Mouse (Mus musculus): ENCODE data around the gene Os9. TPM values are rescaled to one million over a fixed set of nuclear protein-coding genes. Genes with fewer than 3 reads are reported as not detected.
A peak's percentile ranks its signal among the peaks of the same experiment; 100 is the strongest.
"Not testable (repeated sequence)": the region's sequence is repeated elsewhere in the genome, so short reads cannot be mapped to it uniquely, and the experiment has no call there.

The Os9 gene
- polyA plus RNA-seq, 1 experiment from 2014 or later = 123 TPM

DNA sequence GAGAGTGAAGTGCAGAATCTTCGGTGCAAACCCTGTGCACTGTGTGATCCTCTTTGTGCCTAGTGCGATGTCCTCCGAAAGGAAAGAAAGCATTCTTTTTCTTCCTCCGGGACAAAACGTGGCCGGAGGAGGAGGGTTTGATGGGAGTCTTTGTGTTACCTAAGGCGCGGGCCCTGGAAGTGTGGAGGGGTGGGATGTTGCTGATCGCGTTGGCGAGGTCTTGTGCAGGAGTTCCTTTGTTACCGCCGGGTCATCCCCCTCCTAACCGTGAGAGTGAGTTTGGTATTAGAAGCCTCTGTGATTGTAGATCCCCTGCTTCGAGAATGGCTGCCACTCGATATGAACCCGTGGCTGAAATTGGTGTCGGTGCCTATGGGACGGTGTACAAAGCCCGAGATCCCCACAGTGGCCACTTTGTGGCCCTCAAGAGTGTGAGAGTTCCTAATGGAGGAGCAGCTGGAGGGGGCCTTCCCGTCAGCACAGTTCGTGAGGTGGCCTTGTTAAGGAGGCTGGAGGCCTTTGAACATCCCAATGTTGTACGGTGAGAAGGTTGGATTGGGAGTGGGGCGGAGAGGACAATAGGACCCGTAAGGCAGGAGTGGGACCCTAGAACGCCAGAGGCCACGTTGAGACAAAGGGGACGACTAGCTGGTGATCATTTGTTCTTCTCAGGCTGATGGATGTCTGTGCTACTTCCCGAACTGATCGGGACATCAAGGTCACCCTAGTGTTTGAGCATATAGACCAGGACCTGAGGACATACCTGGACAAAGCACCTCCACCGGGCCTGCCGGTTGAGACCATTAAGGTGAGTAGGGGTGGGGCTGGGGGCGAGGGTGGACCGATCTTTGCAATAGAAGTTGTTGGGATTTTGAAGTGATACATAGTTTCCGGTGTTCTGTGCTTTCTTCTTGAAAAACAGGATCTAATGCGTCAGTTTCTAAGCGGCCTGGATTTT, 56.7 kb downstream of the Os9 start:
- Histone ChIP-seq H3K27me3 (replicated peaks) (no peaks in the 10 kb centered on the region), H3K36me3 (peaks cover 40% of the 10 kb centered on the region), H3K27ac (peak overlapping the region; percentile 57; the same call in 1 of the 2 replicates), H3K4me1 (peaks cover 42% of the 10 kb centered on the region), H3K9ac (peak overlapping the region; percentile 93), H3K4me2 (replicated peaks) (peak overlapping the region; percentile 90), H3K4me3 (peak overlapping the region; percentile 81), H3K9me3 (no peaks in the 10 kb centered on the region)
- WGBS = 13% methylated on average over 37 of the region's 37 CpGs
- no peak; the same call in 1 of the 2 replicates for ATAC-seq (ENCODE audit: low FRiP score, low read depth)

DNA sequence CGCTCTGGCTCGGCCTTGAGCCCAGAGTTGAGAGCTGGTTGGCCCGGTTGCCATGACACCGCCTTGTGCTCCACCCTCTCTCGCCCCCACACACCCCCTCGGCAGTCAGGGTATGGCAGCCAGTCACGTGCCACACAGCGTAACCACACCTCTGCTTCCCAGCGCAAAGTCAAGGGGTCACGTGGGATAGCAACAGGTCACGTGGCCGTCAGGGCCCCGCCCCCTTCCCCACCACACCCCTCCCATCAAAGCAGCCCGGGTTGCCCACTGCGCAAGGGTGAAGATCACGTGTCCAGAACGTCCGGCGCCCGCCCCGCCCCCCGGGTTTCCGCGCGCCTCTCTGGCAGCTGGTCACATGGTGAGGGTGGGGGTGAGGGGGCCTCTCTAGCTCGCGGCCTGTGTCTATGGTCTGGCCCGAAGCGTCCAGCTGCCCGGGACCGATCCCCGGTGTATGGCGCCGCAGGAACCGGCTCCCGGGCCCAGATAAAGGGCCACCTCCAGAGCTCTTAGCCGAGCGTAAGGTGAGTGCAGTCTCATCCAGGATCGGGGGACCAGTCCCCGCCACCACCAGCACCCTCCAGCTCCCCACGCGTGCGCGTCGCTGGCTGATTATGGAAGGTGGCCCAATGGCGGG, 57.6 kb downstream of the Os9 start, which contains the start of gene Cdk4:
Gene Cdk4 (plus strand): TSS at position 296 of the 634 bp plus-strand sequence.
- Histone ChIP-seq H3K9me3 (no peaks in the 10 kb centered on the region), H3K4me2 (replicated peaks) (peak within 1 kb of the TSS; percentile 90), H3K27ac (peak within 1 kb of the TSS; percentile 57; the same call in 1 of the 2 replicates), H3K4me3 (peak within 1 kb of the TSS; percentile 81), H3K27me3 (replicated peaks) (no peaks in the 10 kb centered on the region), H3K9ac (peak within 1 kb of the TSS; percentile 93), H3K36me3 (peaks cover 38% of the 10 kb centered on the region), H3K4me1 (peaks cover 40% of the 10 kb centered on the region)
- peak; percentile 91 for ATAC-seq (ENCODE audit: low FRiP score, low read depth)
- under 1% methylated on average over 45 of the region's 46 CpGs for WGBS

DNA sequence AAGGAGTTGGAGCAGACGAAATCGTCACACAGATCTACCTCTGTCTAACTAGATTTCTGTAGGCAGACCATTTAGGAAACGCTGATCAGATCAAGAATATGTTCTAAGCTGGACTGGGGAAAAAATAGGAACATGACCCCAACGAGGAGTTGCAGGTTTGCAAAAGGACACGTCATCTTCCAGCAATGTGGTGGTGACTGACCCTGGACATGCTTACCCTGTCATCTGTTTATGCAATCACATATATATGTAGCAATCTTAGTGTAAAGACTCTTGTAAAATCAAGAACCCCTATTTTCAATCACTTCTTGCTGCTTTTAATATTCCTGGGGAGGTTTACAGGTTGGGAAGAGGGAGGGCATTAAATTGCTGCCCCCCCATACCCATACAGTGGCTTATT, 58.4 kb downstream of the Os9 start:
- WGBS = 81% methylated on average over 5 of the region's 5 CpGs
- ATAC-seq (ENCODE audit: low FRiP score, low read depth) = no peak
- Histone ChIP-seq H3K4me2 (replicated peaks) (peak overlapping the region; percentile 90; the same call in 1 of the 2 replicates), H3K4me1 (peaks cover 42% of the 10 kb centered on the region), H3K36me3 (peaks cover 31% of the 10 kb centered on the region), H3K27me3 (replicated peaks) (no peaks in the 10 kb centered on the region), H3K27ac (no peak overlapping the region), H3K9ac (no peak overlapping the region), H3K9me3 (no peaks in the 10 kb centered on the region), H3K4me3 (no peak overlapping the region)

DNA sequence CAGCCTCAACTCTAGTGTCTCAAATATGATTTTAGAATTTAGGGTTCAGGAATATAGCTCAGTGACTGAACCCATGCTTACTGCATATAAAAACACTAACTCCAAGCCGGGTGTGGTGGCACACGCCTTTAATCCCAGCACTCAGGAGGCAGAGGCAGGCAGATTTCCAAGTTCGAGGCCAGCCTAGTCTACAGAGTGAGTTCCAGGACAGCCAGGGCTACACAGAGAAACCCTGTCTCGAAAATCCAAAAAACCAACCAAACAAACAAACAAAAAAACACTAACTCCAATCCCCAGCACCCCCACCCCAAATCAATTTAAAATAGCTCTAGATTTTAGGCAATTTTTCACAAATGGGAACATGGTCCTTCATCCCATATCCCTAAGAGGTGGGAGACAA, 58.8 kb downstream of the Os9 start:
- WGBS = 92% methylated on average over 4 of the region's 4 CpGs
- not testable (repeated sequence) for H3K4me3 ChIP-seq; H3K27me3 ChIP-seq (replicated peaks); H3K9me3 ChIP-seq; H3K9ac ChIP-seq; H3K27ac ChIP-seq; ATAC-seq (ENCODE audit: low FRiP score, low read depth); H3K4me2 ChIP-seq (replicated peaks)
- H3K36me3 ChIP-seq = peaks cover 31% of the 10 kb centered on the region
- H3K4me1 ChIP-seq = peaks cover 43% of the 10 kb centered on the region

DNA sequence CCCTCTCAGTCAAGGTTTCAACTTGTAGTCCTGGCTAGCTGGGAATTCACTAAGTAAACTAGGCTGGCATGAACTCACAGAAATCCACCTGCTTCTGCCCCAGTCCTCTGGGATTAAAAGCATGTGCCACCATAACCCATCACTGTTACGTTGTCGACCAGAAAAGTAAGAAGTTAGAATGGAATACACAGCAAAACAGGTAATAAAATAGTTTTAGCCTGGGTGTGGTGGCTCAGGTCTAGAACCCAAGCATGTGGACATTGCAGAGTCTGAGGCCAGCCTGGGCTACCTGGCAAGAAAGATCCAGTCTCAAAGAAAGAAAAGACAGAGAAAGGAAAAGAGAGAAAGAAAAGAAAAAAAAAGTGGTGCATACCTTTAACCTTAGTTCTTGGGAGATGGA, 59.4 kb downstream of the Os9 start:
- ATAC-seq (ENCODE audit: low FRiP score, low read depth) = no peak
- Histone ChIP-seq H3K27ac (no peak overlapping the region), H3K4me2 (replicated peaks) (peak overlapping the region; percentile 95; the same call in 1 of the 2 replicates), H3K9me3 (no peaks in the 10 kb centered on the region), H3K36me3 (peaks cover 29% of the 10 kb centered on the region), H3K4me3 (no peak overlapping the region), H3K9ac (no peak overlapping the region), H3K27me3 (replicated peaks) (no peaks in the 10 kb centered on the region), H3K4me1 (peaks cover 41% of the 10 kb centered on the region)
- 78% methylated on average over 2 of the region's 2 CpGs for WGBS

DNA sequence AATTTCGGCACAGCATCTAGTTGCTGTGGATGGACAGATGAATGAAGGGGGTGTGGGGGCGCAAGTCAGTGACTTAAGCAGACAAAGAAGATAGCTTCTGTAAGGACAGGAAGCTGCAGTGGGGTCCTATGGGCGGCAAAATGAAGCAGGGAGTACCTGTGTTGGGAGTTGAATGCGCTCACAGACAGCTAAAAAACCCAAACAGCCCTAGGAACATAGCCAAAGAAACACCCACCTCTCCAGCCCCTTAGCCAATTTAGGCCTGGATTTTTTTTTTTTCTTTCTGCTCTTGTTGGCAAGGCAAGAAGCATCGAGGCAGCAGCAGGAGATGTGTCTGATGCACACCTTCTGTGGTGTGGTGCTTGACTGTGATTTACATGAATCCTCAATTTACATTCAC, 59.8 kb downstream of the Os9 start:
- Histone ChIP-seq H3K9me3 (no peaks in the 10 kb centered on the region), H3K9ac (peak overlapping the region; percentile 97), H3K27ac (peak overlapping the region; percentile 82; the same call in 1 of the 2 replicates), H3K27me3 (replicated peaks) (no peaks in the 10 kb centered on the region), H3K36me3 (peaks cover 29% of the 10 kb centered on the region), H3K4me2 (replicated peaks) (peak overlapping the region; percentile 95), H3K4me3 (peak overlapping the region; percentile 92; the same call in 1 of the 2 replicates), H3K4me1 (peaks cover 39% of the 10 kb centered on the region)
- no peak for ATAC-seq (ENCODE audit: low FRiP score, low read depth)
- WGBS = 31% methylated on average over 5 of the region's 5 CpGs

DNA sequence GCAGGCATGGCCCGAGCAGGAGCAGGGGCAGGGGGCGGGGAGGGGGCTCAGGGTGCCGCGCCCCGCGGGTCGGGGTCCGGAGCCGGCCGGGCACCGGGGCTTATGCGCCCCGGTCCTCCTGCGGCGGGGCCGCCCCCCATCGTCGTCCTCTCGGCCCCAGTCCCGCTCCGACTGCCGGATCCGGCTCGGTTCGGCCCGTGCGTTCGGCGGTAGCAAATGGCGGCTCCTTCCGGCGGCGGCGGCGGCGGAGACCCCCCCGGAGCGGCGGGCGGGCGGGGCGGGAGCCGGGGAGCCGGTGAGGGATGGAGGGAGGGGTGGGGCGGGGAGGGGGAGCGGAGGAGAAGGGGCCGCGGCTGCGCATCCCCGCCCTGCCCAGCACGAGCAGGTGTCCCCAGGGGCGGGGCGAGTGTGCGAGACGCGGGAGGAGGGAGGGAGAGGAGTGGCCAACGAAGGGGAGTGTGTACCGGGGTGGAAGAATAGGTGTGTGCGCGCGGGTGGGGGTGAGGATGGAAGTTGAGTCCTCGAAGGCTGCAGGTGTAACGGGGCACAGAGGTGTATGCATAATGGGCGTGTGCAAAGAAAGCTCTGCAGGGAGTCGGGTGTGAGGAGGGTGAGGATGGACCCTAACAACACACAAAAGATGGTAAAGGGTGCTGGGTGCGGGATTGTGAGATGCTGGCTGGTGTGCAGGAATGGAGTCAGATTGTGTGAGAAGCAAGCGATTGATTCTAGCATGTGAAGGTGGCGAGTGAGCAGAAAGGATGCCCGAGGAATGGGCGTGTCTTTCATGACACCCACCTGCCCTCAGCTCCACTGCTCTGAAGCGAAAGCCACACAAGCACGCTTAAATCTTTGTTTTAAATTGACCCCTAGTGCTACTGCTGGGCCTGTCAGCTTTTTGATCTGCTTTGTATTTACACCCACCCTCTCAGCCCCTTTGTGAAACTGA, 60.7 kb downstream of the Os9 start, which contains the start of gene March9:
Gene March9 (minus strand): TSS at position 217 of the 949 bp plus-strand sequence.
- peaks cover 35% of the 10 kb centered on the region for H3K4me1 ChIP-seq
- no peaks in the 10 kb centered on the region for H3K27me3 ChIP-seq (replicated peaks)
- peak within 1 kb of the TSS; percentile 97 for H3K9ac ChIP-seq
- 2% methylated on average over 63 of the region's 72 CpGs for WGBS
- peaks cover 29% of the 10 kb centered on the region for H3K36me3 ChIP-seq
- no peaks in the 10 kb centered on the region for H3K9me3 ChIP-seq
- ATAC-seq (ENCODE audit: low FRiP score, low read depth) = peak; percentile 26
- H3K4me3 ChIP-seq = peak within 1 kb of the TSS; percentile 92
- peak within 1 kb of the TSS; percentile 95 for H3K4me2 ChIP-seq (replicated peaks)
- H3K27ac ChIP-seq = peak within 1 kb of the TSS; percentile 82

DNA sequence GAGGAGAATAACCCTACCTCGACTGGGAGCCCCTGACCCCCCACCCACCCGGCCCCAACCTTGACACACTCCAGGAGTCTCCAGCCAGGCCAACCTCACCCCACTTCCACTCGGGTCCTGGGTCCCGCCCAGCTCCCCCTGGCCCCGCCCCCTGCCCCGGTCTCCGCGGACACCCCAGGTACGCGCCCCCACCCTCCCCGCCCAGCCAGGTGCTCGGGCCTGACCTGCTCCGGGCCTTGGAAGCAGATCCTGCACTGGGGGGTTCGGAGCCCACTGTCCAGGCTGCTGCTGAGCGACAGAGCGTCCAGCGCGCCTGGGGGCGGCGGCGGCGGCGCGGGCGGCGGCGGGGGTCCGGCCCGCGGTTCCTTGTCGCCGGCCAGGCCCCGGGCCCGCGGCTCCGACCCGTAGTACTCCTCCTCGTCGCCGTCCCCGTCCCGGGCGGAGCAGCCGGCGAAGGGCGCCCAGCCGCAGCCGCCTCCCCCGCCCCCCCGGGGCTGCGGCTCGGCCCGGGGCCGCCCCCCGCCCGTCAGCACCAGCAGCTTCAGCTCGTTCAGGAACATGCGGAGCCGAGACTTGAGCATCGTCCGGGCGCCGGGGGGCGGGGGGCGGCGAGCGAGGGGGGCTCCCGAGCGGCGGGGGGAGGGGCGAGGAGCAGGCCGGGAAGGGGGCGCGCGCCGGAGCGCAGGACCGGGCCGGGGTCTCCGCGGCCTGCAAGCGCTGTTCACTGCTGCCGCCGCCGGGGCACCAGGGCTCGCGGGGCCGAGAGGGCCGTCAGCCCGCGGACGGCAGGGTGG, 61.6 kb downstream of the Os9 start:
- H3K27ac ChIP-seq = peak overlapping the region; percentile 82
- ATAC-seq (ENCODE audit: low FRiP score, low read depth) = 0 out of 2 replicates have a peak, but pooled peaks have one; percentile 3
- peaks cover 31% of the 10 kb centered on the region for H3K36me3 ChIP-seq
- no peaks in the 10 kb centered on the region for H3K9me3 ChIP-seq
- WGBS = under 1% methylated on average over 67 of the region's 92 CpGs
- H3K4me1 ChIP-seq = peaks cover 27% of the 10 kb centered on the region
- no peaks in the 10 kb centered on the region for H3K27me3 ChIP-seq (replicated peaks)
- H3K4me3 ChIP-seq = peak overlapping the region; percentile 92
- peak overlapping the region; percentile 95 for H3K4me2 ChIP-seq (replicated peaks)
- peak overlapping the region; percentile 97 for H3K9ac ChIP-seq

DNA sequence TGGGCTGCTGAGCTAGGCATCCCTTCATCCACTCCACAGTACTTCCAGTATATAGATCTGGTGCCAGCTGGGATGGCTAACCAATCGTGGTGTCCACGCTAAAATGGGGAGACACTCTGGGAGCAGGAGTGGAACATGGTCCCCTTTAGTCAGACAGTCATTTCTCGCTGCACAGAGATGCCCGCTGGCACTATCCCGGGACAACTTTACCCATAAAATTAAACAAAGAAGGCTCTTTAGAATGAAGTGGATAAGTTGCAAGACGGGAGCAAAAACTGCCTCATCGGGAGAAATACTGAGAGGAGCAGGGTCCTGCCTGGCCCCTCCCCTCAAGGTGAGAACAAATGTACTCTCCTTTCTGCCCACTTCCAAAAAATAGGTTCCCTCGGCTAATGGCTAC, 62.2 kb downstream of the Os9 start:
- Histone ChIP-seq H3K27me3 (replicated peaks) (no peaks in the 10 kb centered on the region), H3K9me3 (no peaks in the 10 kb centered on the region), H3K36me3 (peaks cover 35% of the 10 kb centered on the region), H3K9ac (peak overlapping the region; percentile 97), H3K4me1 (peaks cover 27% of the 10 kb centered on the region), H3K4me2 (replicated peaks) (peak overlapping the region; percentile 95), H3K4me3 (peak overlapping the region; percentile 92), H3K27ac (no peak overlapping the region; the same call in 1 of the 2 replicates)
- ATAC-seq (ENCODE audit: low FRiP score, low read depth) = no peak
- 7% methylated on average over 8 of the region's 8 CpGs for WGBS

DNA sequence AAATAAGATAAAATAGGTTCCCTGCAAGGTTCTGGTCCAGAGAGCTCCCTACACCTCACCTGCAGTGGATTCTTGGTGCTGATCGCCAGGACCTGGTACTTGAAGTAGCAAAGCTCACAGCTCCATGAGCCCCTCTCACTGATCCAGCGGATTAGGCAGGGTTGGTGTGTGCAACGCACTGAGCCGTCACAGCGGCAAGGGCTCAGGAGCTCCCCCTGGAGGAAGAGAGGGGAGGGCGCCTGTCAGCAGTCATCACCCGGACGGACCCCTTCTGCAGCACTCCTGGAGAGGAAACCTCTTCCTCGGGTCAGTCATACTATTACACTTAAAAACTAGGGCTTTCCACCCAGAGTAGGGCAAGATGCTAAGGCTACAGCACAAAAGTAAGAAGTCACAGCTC, 62.8 kb downstream of the Os9 start:
- Histone ChIP-seq H3K4me3 (peak overlapping the region; percentile 92), H3K9me3 (no peaks in the 10 kb centered on the region), H3K4me2 (replicated peaks) (peak overlapping the region; percentile 95), H3K9ac (peak overlapping the region; percentile 97), H3K27ac (no peak overlapping the region), H3K36me3 (peaks cover 41% of the 10 kb centered on the region), H3K4me1 (peaks cover 27% of the 10 kb centered on the region), H3K27me3 (replicated peaks) (no peaks in the 10 kb centered on the region)
- 2% methylated on average over 9 of the region's 9 CpGs for WGBS
- ATAC-seq (ENCODE audit: low FRiP score, low read depth) = peak; percentile 15; the same call in 1 of the 2 replicates

DNA sequence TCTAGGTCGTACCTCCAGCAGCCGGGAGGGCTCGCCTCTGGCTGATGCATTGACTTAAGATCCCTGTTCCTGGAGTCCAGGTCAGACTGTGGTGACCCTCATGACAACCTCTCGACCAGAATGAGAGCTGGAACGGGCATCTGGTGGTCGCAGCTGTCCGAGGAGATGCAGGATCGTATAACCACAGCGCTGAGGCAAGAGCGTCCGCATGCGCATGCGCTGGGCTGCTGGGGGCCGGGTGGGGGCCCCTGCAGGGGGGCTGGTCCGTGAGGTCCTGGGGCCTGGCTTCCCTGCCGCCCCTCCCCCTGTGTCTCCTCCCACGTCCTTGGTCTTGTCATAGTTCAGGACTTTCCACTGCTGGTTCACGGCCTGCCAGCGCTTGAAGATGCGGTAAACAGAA, 64.4 kb downstream of the Os9 start:
- 91% methylated on average over 20 of the region's 20 CpGs for WGBS
- H3K9ac ChIP-seq = no peak overlapping the region
- H3K27ac ChIP-seq = no peak overlapping the region
- H3K4me2 ChIP-seq (replicated peaks) = no peak overlapping the region
- H3K27me3 ChIP-seq (replicated peaks) = peaks cover 12% of the 10 kb centered on the region
- no peaks in the 10 kb centered on the region for H3K9me3 ChIP-seq
- peaks cover 41% of the 10 kb centered on the region for H3K36me3 ChIP-seq
- H3K4me1 ChIP-seq = peaks cover 27% of the 10 kb centered on the region
- no peak overlapping the region for H3K4me3 ChIP-seq
- no peak for ATAC-seq (ENCODE audit: low FRiP score, low read depth)
